Mouse (Mus musculus) kidney, adult 2 months (tissue): ENCODE results near the gene Zfp217. TPM values are rescaled to one million over a fixed set of nuclear protein-coding genes. Genes with fewer than 3 reads are reported as not detected.
A peak's percentile ranks its signal among the peaks of the same experiment; 100 is the strongest.

ENCODE experiments used
- DNase-seq: peaks from one replicate; pipeline ENCODE4 v3.0.0; 2021
- H3K27ac ChIP-seq: fragments of 200-500 bp; 2 replicates; pipeline ENCODE4 v1.5.1; 2012; ENCODE audit warnings: low read depth, low read length, control low read depth, inconsistent platforms; ENCODE audit not compliant: insufficient read depth
- H3K27me3 ChIP-seq: fragments of 200-500 bp; replicated peaks from 2 replicates; pipeline ENCODE4 v1.6.1; 2012; ENCODE audit warnings: mild to moderate bottlenecking, moderate library complexity, low read length, inconsistent platforms; ENCODE audit not compliant: control insufficient read depth, insufficient read depth
- H3K36me3 ChIP-seq: fragments of 200-500 bp; 2 replicates; pipeline ENCODE4 v1.6.1; 2012; ENCODE audit warnings: mild to moderate bottlenecking, moderate library complexity, low read length, inconsistent platforms; ENCODE audit not compliant: control insufficient read depth, insufficient read depth
- H3K4me1 ChIP-seq: fragments of 200-500 bp; 2 replicates; pipeline ENCODE4 v1.6.1; 2011; ENCODE audit warnings: low read length; ENCODE audit not compliant: control insufficient read depth, insufficient read depth
- H3K4me3 ChIP-seq: fragments of 200-500 bp; 2 replicates; pipeline ENCODE4 v1.5.1; 2011; ENCODE audit warnings: mild to moderate bottlenecking, low read depth, low read length, control low read depth; ENCODE audit not compliant: insufficient read depth
- CTCF ChIP-seq: fragments of 200-500 bp; conservative IDR thresholded peaks from 2 replicates; pipeline ENCODE4 v1.5.1; 2011; ENCODE audit warnings: low read depth, mild to moderate bottlenecking, control low read depth, low read length, moderate library complexity, mixed read lengths; ENCODE audit not compliant: insufficient read depth, insufficient read length
- POLR2A ChIP-seq: fragments of 200-500 bp; IDR thresholded peaks from one replicate; pipeline ENCODE4 v1.6.1; 2011; ENCODE audit warnings: low read depth, low read length, control low read depth
- WGBS: fragments of 180-500 bp; shearing (Covaris S2); methylation state at CpG from one replicate; pipeline ENCODE4 v1.1.7; 2018; 5-methylcytosine and 5-hydroxymethylcytosine counted together
- polyA plus RNA-seq: library from polyadenylated mRNA; depleted of rRNA; stranded (reverse); fragments of >200 nt; gene quantifications from 2 replicates; pipeline ENCODE4 v1.2.3, GENCODE M21; 2012

Zfp217 gene
- polyA plus RNA-seq, 1 experiment, result 8.2 TPM

DNA sequence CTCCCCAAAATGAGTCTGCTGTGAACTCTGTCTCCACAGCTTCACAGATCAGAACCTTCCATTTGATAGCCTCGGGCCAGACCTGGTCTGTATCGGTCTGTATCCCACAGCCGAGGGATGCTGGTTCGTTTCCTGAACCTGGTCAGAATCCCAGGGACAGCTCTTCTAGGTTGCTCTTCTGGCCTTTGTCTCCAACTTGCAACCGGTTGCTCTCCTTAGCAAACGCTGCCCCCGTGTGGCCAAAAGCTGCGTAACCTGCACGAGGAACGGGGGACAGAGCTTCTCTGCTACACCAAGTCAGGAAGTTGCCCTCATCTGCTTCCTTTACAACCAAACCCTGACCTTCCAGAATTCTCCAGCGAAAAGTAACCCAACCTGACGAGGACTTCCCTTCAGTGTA, 46.8 kb downstream of the Zfp217 start:
- H3K27ac ChIP-seq, result no peak overlapping the region
- TF ChIP-seq POLR2A (no peak), CTCF (peak; percentile 98)
- no peak overlapping the region for H3K4me3 ChIP-seq
- H3K36me3 ChIP-seq, result no peaks in the 10 kb centered on the region
- DNase-seq, result peak; percentile 91
- no peaks in the 10 kb centered on the region for H3K4me1 ChIP-seq
- H3K27me3 ChIP-seq, result no peaks in the 10 kb centered on the region
- 3% methylated on average over 12 of the region's 12 CpGs for WGBS

- peak; percentile 66 for DNase-seq
- H3K27ac ChIP-seq, result no peak overlapping the region
- H3K4me3 ChIP-seq, result no peak overlapping the region
- H3K27me3 ChIP-seq, result no peaks in the 10 kb centered on the region
- TF ChIP-seq CTCF (no peak), POLR2A (no peak)
- H3K36me3 ChIP-seq, result no peaks in the 10 kb centered on the region
- peaks cover 14% of the 10 kb centered on the region for H3K4me1 ChIP-seq
- WGBS, result 76% methylated on average over 9 of the region's 9 CpGs
Observed at GRCm38 (mm10) chr2:170094871-170095270, 53.0 kb downstream of the Zfp217 start.

DNA sequence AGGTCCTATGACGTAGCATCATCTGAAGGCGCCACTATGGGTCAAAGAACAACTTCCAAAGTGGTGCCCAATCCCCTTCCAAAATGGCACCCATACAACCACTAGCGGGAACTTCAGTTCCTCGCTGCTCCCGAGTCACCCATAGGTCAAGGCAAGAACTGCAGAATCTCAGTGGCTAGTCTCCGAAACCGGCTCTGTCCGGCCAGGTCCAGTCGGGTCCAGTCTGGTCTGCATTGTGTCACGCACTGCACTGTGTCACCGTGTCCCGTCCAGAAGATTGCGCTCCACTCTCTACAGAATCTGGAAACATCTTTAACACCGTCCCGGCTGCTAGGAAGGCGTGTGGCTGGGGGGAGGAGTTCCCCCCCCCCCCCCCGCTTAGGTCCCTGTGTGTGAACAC, 53.7 kb downstream of the Zfp217 start:
- no peak for TF ChIP-seq CTCF
- no peak for TF ChIP-seq POLR2A
- H3K27ac ChIP-seq, result no peak overlapping the region
- H3K4me3 ChIP-seq, result no peak overlapping the region
- no peaks in the 10 kb centered on the region for H3K27me3 ChIP-seq
- no peaks in the 10 kb centered on the region for H3K36me3 ChIP-seq
- 96% methylated on average over 17 of the region's 17 CpGs for WGBS
- H3K4me1 ChIP-seq, result peaks cover 14% of the 10 kb centered on the region
- DNase-seq, result no peak

DNA sequence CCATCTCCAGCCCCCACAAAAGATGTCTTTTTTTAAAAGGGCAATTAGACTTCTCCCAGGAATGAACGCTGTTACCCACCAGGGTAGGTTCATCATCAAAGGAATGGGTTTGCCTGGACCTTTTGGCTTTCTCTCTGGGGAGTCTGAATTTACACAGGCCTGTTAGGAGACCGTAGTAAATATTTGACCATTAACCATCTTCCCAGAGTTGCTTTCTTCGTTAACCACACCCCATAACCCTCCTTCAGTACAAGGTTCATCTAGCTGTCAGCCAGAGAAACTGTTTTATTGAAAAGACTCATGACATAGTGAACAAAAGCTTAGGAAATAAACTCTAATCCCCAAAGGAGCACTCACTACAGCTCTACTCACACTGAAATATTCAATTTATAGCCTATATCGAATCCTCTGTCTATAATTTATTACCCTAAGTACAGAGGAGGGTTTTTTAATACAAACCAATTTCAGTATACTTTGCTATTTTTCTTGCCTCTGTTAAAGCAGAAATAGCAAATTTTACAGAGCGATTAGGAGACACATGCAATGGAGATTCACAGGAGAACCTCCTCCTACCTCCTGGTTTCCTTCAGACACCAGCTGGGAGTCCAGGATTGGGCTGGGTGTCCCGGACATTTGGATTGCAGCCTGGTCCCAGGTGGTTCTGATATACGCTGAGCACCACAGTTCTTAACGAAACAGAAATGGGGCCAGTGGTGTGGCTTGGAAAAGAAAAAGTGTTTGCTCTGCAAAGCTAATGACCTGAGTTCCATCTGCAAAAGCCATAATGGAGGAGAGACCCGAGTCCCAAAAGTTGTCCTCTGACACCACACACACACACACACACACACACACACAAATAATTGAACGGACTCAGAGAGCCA, 56.1 kb downstream of the Zfp217 start:
- peak overlapping the region; percentile 58 for H3K27ac ChIP-seq
- peak; percentile 85 for DNase-seq
- no peak overlapping the region for H3K4me3 ChIP-seq
- H3K4me1 ChIP-seq, result peaks cover 14% of the 10 kb centered on the region
- no peaks in the 10 kb centered on the region for H3K36me3 ChIP-seq
- 47% methylated on average over 10 of the region's 10 CpGs for WGBS
- TF ChIP-seq CTCF (no peak), POLR2A (no peak)
- no peaks in the 10 kb centered on the region for H3K27me3 ChIP-seq

- TF ChIP-seq POLR2A, result no peak
- 0 out of 2 replicates have a peak, but pooled peaks have one; percentile 13 for TF ChIP-seq CTCF
- Histone ChIP-seq H3K36me3 (no peaks in the 10 kb centered on the region), H3K4me1 (no peaks in the 10 kb centered on the region), H3K27me3 (no peaks in the 10 kb centered on the region), H3K4me3 (no peak overlapping the region), H3K27ac (no peak overlapping the region)
- 56% methylated on average over 15 of the region's 15 CpGs for WGBS
- no peak for DNase-seq
Observed at GRCm38 (mm10) chr2:170078442-170079017, 69.4 kb downstream of the Zfp217 start.

GRCm38 (mm10) chr2:170078041-170078440, 69.9 kb downstream of the Zfp217 start:
- no peak overlapping the region for H3K27ac ChIP-seq
- TF ChIP-seq CTCF, result no peak
- TF ChIP-seq POLR2A, result no peak
- H3K27me3 ChIP-seq, result no peaks in the 10 kb centered on the region
- WGBS, result 89% methylated on average over 10 of the region's 10 CpGs
- no peaks in the 10 kb centered on the region for H3K36me3 ChIP-seq
- DNase-seq, result no peak
- H3K4me3 ChIP-seq, result no peak overlapping the region
- no peaks in the 10 kb centered on the region for H3K4me1 ChIP-seq

DNA sequence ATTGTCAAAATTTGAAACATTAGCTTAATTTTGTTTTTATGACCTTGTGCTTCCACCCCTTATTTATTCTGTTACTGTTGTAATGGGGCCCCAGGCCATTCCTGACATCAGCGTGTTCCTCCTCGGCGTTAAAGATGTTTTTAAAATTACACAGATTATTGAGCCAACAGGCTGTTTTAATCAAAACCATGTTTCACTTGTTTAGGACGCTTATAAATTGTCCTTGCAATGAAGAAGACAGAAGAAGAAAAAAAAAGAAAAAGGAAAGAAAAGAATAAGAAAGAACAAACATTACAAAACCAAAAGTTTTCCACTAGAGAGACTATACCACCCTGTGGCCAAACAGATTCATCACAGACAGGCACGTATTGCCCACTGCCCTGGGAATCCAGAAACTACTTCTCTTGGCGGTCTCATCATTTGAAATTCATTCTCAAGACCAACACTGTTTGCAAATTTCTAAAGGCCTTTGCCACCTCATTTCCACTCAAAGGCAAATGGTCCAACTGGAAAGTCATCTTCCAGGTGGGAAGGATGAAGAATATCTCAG, 70.9 kb downstream of the Zfp217 start:
- peak; percentile 43 for DNase-seq
- no peak overlapping the region for H3K4me3 ChIP-seq
- 64% methylated on average over 6 of the region's 6 CpGs for WGBS

More for the DNA sequence above, 70.9 kb downstream of the Zfp217 start:
- H3K36me3 ChIP-seq, result no peaks in the 10 kb centered on the region
- TF ChIP-seq POLR2A, result no peak
- no peak for TF ChIP-seq CTCF
- H3K27ac ChIP-seq, result peak overlapping the region; percentile 55; the same call in 1 of the 2 replicates
- no peaks in the 10 kb centered on the region for H3K27me3 ChIP-seq
- H3K4me1 ChIP-seq, result no peaks in the 10 kb centered on the region
